Mouse (Mus musculus): ENCODE data around the gene Cep131.

The Cep131 gene

GRCm38 (mm10) chr11:120098588-120099511, 12.2 kb upstream of the Cep131 start, which contains the start of the genes Tepsin and Ndufaf8:
TSS of gene Tepsin (minus strand) at chr11:120098731.
TSS of gene Ndufaf8 (plus strand) at chr11:120098928.
- peak; percentile 98 to 100 for DNase-seq (ENCODE audit: low read depth in 1 of 2, low spot score in 2 of 2)

GRCm38 (mm10) chr11:120092817-120093591, 6.4 kb upstream of the Cep131 start:
- DNase-seq (ENCODE audit: low read depth in 1 of 2, low spot score in 2 of 2): no peak

GRCm38 (mm10) chr11:120090661-120091060, 4.0 kb upstream of the Cep131 start:
- no peak for DNase-seq (ENCODE audit: low read depth in 1 of 2, low spot score in 2 of 2)

GRCm38 (mm10) chr11:120085891-120086627, 568 bp downstream of the Cep131 start:
- DNase-seq (ENCODE audit: low read depth in 1 of 2, low spot score in 2 of 2): no peak

- DNase-seq (ENCODE audit: low read depth in 1 of 2, low spot score in 2 of 2): no peak
Observed at GRCm38 (mm10) chr11:120080282-120080681, 6.3 kb downstream of the Cep131 start.

GRCm38 (mm10) chr11:120076191-120076590, 10.4 kb downstream of the Cep131 start:
- DNase-seq (ENCODE audit: low read depth in 1 of 2, low spot score in 2 of 2): no peak

GRCm38 (mm10) chr11:120072986-120073647, 13.5 kb downstream of the Cep131 start:
- no peak for DNase-seq (ENCODE audit: low read depth in 1 of 2, low spot score in 2 of 2)

- no peak for DNase-seq (ENCODE audit: low read depth in 1 of 2, low spot score in 2 of 2)
Observed at GRCm38 (mm10) chr11:120071731-120072320, 14.8 kb downstream of the Cep131 start.

- peak; percentile 34 to 51 for DNase-seq (ENCODE audit: low read depth in 1 of 2, low spot score in 2 of 2)
Observed at GRCm38 (mm10) chr11:120071065-120071464, 15.6 kb downstream of the Cep131 start.

- DNase-seq (ENCODE audit: low read depth in 1 of 2, low spot score in 2 of 2): no peak
Observed at GRCm38 (mm10) chr11:120070286-120070930, 16.2 kb downstream of the Cep131 start.

GRCm38 (mm10) chr11:120069261-120069660, 17.4 kb downstream of the Cep131 start:
- DNase-seq (ENCODE audit: low read depth in 1 of 2, low spot score in 2 of 2): no peak

GRCm38 (mm10) chr11:120067834-120068233, 18.8 kb downstream of the Cep131 start:
- DNase-seq (ENCODE audit: low read depth in 1 of 2, low spot score in 2 of 2): no peak

GRCm38 (mm10) chr11:120065291-120065690, 21.3 kb downstream of the Cep131 start:
- no peak for DNase-seq (ENCODE audit: low read depth in 1 of 2, low spot score in 2 of 2)

GRCm38 (mm10) chr11:120064668-120065040, 22.0 kb downstream of the Cep131 start:
- DNase-seq (ENCODE audit: low read depth in 1 of 2, low spot score in 2 of 2): no peak

GRCm38 (mm10) chr11:120064006-120064667, 22.5 kb downstream of the Cep131 start:
- DNase-seq (ENCODE audit: low read depth in 1 of 2, low spot score in 2 of 2): no peak

GRCm38 (mm10) chr11:120063326-120063725, 23.3 kb downstream of the Cep131 start:
- no peak for DNase-seq (ENCODE audit: low read depth in 1 of 2, low spot score in 2 of 2)

- DNase-seq (ENCODE audit: low read depth in 1 of 2, low spot score in 2 of 2): no peak
Observed at GRCm38 (mm10) chr11:120060634-120061033, 26.0 kb downstream of the Cep131 start.

- no peak for DNase-seq (ENCODE audit: low read depth in 1 of 2, low spot score in 2 of 2)
Observed at GRCm38 (mm10) chr11:120055953-120056732, 30.5 kb downstream of the Cep131 start.
